Mouse (Mus musculus): ENCODE data around the gene H2-Eb1. TPM values are rescaled to one million over a fixed set of nuclear protein-coding genes. Genes with fewer than 3 reads are reported as not detected.

H2-Eb1 gene
- 3,438 to 3,919 TPM (median 3,626 TPM) in 4 replicates for total RNA-seq (2023; ENCODE audit: inconsistent age)

DNA sequence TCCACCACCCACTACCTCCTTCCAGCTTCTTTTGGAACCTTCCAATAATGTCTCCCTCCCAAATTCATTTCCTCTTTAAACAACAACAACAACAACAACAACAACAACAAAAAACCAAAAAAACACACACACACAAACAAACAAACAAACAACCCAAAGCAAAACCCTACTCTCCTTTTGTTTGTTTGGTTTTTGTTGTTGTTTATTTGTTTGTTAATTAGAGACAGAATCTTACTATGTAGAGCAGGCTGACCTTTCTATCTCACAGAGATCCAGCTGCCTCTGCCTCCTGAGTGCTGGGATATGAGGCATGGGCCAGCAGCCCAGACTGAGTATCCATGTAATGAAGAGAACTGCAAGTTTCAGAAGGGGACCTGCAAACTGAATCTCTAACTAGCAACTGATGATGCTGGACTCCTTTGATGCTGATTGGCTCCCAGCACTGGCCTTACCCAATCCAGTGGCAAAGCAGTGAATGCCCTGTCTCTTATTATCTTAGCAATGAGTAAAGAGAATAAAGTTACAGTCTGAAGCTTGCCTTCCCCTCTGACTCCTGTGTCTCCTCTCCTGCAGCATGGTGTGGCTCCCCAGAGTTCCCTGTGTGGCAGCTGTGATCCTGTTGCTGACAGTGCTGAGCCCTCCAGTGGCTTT is at the start of gene H2-Eb1:
H2-Eb1 (plus strand) TSS at position 488 of the 651 bp plus-strand sequence.

GRCm38 (mm10) chr17:34257594-34258375 is 47.9 kb upstream of the H2-Eb1 start, which contains the start of gene H2-Ab1:
TSS of gene H2-Ab1 (plus strand) at chr17:34257689.

GRCm38 (mm10) chr17:34287648-34288047 is 18.0 kb upstream of the H2-Eb1 start, which contains the start of gene H2-Aa:
TSS of gene H2-Aa (minus strand) at chr17:34287823.

GRCm38 (mm10) chr17:34325436-34325835 is 19.8 kb downstream of the H2-Eb1 start, which contains the start of gene H2-Eb2:
TSS of gene H2-Eb2 (plus strand) at chr17:34325665.

DNA sequence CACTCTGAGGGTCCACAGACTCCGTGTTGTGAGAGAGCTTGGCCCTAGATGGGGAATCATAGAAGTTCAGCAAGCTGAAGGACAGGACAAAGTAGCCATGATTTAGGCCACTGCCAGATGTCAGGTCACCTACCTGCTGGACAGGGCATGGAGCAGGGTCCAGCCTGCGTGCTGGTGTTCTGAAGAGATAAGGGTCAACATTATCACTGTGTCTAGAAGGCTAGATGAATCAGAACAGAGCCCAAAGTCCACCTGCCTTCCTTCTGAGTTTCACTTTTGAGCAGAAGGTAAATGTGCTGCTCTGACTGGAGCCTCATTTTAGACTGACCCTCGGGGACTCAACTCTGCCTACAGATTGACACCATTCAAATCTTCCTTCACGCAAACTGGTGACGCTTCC is 48.9 kb downstream of the H2-Eb1 start, which contains the start of gene Btnl2:
Btnl2 (plus strand) TSS at position 284 of the 400 bp plus-strand sequence.

Other genes starting within 250 kb of the H2-Eb1 start
- gene H2-Oa, start 213.5 kb upstream of the H2-Eb1 start, total RNA-seq (2023; ENCODE audit: inconsistent age) = 197 to 229 TPM (median 217 TPM) in 4 replicates
- 618 to 656 TPM (median 649 TPM) in 4 replicates for gene H2-DMa, start 186.3 kb upstream of the H2-Eb1 start, total RNA-seq (2023; ENCODE audit: inconsistent age)
- gene Brd2, start 183.2 kb upstream of the H2-Eb1 start, total RNA-seq (2023; ENCODE audit: inconsistent age) = 428 to 472 TPM (median 457 TPM) in 4 replicates
- gene H2-DMb2, start 162.6 kb upstream of the H2-Eb1 start, total RNA-seq (2023; ENCODE audit: inconsistent age) = 1,549 to 1,567 TPM (median 1,559 TPM) in 4 replicates
- gene H2-DMb1, start 152.8 kb upstream of the H2-Eb1 start, total RNA-seq (2023; ENCODE audit: inconsistent age) = 652 to 777 TPM (median 691 TPM) in 4 replicates
- 129 to 155 TPM (median 147 TPM) in 4 replicates for gene Tap1, start 118.3 kb upstream of the H2-Eb1 start, total RNA-seq (2023; ENCODE audit: inconsistent age)
- 88.5 to 134 TPM (median 102 TPM) in 4 replicates for gene Psmb9, start 118.1 kb upstream of the H2-Eb1 start, total RNA-seq (2023; ENCODE audit: inconsistent age)
- gene Psmb8, start 108.1 kb upstream of the H2-Eb1 start, total RNA-seq (2023; ENCODE audit: inconsistent age) = 204 to 264 TPM (median 236 TPM) in 4 replicates
- 121 to 132 TPM (median 126 TPM) in 4 replicates for gene Tap2, start 102.3 kb upstream of the H2-Eb1 start, total RNA-seq (2023; ENCODE audit: inconsistent age)
- 966 to 1,062 TPM (median 1,033 TPM) in 4 replicates for gene H2-Ob, start 67.0 kb upstream of the H2-Eb1 start, total RNA-seq (2023; ENCODE audit: inconsistent age)
- gene H2-Ab1, start 48.2 kb upstream of the H2-Eb1 start, total RNA-seq (2023; ENCODE audit: inconsistent age) = 5,415 to 5,641 TPM (median 5,533 TPM) in 4 replicates
- 4,630 to 4,972 TPM (median 4,848 TPM) in 4 replicates for gene H2-Aa, start 18.0 kb upstream of the H2-Eb1 start, total RNA-seq (2023; ENCODE audit: inconsistent age)
- 36.5 to 41.0 TPM (median 37.9 TPM) in 4 replicates for gene H2-Eb2, start 19.8 kb downstream of the H2-Eb1 start, total RNA-seq (2023; ENCODE audit: inconsistent age)
- gene Btnl2, start 49.0 kb downstream of the H2-Eb1 start, total RNA-seq (2023; ENCODE audit: inconsistent age) = 8.2 to 10.9 TPM (median 10.3 TPM) in 4 replicates
- 2.5 to 3.5 TPM (median 3.1 TPM) in 4 replicates for gene Btnl1, start 71.3 kb downstream of the H2-Eb1 start, total RNA-seq (2023; ENCODE audit: inconsistent age)
- gene BC051142, start 93.0 kb downstream of the H2-Eb1 start, total RNA-seq (2023; ENCODE audit: inconsistent age) = 6.3 to 23.1 TPM (median 16.8 TPM) in 4 replicates
- not detected in 4 replicates for gene Btnl4, start 171.5 kb downstream of the H2-Eb1 start, total RNA-seq (2023; ENCODE audit: inconsistent age)
- not detected in 4 replicates for gene Btnl6, start 211.5 kb downstream of the H2-Eb1 start, total RNA-seq (2023; ENCODE audit: inconsistent age)